Mouse (Mus musculus) mouse trophoblast stem cell (cell line): ENCODE measurements around the gene Arhgap15.

Experiments used
- in situ Hi-C, 2 experiments: fragments of 300-500 bp; cut with MseI, MboI; formaldehyde crosslinking; loops; 2 replicates in 1 of 2; 3 replicates in 1 of 2; pipeline ENCODE4 v1.15.1; 2025

The Arhgap15 gene

DNA sequence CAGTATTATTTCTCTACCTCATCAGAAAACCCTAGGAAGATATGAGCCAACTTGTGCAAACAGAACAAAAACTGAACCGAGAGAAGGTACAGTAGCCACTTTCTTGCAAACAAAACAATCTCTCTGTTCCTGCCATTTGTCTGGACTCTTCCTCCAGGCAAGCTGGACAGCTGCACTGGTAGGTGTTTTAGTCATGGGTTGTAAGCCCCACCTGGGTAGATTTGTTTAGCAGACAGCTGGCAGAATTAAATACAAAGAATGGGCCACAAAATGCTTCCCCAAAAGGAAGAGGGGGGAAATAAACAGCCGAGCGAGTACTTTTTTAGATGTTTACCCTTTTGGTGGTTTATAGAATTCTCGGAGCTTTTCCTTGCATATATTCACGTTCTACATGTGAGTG lies 688.0 kb downstream of the Arhgap15 start:
- in situ Hi-C loops = no loop called here

DNA sequence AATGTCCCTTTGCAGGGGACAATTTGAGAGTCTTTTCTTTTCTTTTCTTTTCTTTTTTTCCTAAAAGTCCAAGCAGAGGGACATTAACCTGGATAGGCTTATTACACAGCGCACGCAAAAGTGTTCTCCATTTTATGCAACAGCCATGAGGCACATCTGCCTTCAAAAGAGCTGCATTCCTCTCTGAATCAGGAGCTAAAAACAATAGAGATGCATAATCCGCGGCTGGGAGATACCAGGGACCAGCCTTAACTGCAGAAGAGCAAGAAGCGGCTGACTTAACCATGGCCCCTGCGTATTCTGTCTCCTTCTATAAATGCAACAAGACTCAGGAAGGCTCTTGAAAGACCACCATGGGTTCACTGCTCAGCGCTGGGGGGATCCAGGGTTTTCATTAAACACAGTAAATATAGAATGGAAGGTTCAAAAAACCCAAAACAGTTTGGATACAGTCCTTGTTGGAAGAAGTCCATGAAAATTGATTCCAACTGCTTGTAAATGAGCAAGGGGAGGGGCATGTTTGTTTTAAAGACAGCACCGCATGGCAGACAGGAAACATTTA lies 689.0 kb downstream of the Arhgap15 start:
- in situ Hi-C loops = no loop called here

DNA sequence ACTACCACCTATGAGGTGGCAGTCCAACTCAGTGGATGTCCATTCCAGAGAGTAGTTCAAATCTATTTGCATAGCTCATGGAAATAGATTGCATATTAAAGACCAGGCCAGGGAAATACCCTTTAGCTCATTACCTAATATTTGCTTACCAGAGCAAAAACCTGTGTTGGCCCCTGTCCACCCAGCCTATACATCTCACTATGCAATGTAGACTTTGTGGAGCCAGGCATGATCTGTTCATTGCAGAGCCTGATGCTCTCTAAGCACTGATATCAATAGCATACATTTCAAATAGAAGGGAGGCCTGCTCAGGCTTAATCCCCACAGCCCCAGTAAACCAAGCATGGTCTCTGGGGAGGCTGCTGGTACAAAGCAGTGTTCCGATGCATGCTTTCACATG lies 689.4 kb downstream of the Arhgap15 start:
- in situ Hi-C loops = no loop called here

DNA sequence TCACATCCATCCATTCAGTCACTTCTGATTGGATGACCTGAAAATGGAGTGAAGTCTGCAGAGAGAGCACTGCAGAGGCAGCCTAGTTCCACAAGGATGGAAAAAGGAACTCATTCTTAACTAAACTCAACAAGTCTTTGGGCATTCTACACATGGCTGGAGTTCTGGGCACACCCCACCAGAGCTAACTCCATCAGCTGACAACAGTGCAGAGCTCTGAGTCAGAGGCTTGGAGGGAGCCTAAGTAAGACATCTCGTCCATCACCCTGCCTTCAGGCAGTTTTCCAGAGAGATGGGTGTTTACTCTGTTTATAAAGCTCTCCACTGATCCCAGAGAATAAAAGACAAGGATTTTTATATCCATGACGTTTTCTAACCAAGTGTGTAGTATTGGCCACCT lies 696.3 kb downstream of the Arhgap15 start:
- in situ Hi-C loops = no loop called here
